Mouse (Mus musculus) lung, postnatal 4 days (tissue): Measurements from ENCODE around the gene Rita1.
A peak's percentile ranks its signal among the peaks of the same experiment; 100 is the strongest.

Source experiments
- DNase-seq, 2 experiments: peaks; one replicate each; pipeline ENCODE4 v3.0.0; 2021

Gene Rita1

DNA sequence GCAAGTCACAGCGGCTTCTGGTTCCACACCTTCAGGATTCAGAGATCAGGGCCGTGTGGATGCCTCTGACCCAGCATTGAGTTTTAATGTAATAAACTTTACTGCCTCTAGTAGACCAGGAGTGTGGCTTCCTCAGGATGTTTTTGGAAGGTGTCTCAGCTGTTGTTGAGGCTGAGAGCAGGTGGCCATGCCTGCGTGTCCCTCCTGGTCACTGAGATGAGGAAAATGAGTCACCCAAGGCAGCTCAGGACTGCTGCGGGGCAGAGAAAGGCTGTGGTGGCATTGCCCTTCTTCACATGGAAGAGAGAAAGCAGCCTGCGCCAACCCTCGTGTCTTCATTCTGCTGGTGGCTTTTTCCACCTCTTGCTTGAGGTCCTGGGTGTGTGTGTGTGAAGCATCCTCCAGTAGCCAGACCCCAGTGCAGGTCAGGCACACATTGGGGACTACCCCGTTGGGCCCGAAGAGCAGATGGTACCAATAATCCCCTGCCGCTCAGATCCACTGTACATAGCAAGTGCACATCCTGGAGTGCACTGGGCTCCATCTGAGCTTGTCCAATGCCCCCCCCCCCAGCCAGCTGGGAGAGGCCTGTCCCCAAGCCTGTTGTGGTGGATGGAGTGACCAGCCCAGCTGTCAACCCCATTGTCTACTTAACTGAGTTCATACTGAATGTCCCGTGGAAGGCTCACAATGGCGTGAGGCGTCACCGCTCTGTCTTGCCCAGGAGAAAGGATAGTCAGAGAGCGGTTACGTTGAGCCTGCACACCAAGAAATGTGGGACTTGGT is 15.3 kb upstream of the Rita1 start:
- DNase-seq: no peak

DNA sequence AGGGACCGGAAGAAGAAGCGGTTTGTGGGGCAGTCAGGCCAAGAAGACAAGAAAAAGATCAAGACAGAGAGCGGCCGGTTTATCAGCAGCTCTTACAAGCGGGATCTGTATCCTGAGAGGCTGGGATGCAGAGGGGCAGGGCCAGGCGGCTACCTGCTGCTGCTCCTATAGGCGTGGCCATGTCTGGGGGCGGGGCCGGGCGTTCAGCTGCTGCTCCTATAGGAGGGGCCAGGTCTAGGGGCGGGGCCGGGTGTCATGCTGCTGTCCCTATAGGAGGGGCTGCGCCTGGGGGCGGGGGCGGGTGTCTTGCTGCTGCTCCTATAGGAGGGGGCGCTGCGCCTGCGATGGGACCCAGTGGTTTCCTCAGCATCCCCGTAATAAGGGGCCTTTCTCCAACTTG is 14.0 kb upstream of the Rita1 start:
- peak; percentile 48 to 54 for DNase-seq

DNA sequence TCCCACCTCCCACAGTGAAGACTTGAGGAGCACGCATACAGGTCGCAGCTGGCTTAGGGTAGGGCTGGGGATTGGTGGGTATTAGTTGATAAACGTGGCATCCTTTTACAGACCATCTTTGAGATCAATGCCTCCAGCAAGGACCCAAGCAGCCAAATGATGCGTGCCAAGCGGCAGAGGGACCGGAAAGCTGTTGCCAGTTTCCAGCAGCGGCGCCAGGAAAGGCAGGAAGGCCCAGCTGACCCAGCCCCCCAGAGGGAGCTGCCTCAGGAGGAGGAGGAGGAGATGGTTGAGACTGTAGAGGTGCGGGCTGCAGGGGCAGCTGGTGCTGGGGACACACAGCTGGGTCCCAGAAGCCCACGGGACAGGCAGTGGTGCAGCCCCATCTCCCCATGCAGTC is 12.0 kb upstream of the Rita1 start:
- DNase-seq: no peak

GRCm38 (mm10) chr5:120622198-120622851 is 9.9 kb upstream of the Rita1 start:
- no peak for DNase-seq

GRCm38 (mm10) chr5:120621846-120622197 is 9.4 kb upstream of the Rita1 start:
- DNase-seq: no peak

DNA sequence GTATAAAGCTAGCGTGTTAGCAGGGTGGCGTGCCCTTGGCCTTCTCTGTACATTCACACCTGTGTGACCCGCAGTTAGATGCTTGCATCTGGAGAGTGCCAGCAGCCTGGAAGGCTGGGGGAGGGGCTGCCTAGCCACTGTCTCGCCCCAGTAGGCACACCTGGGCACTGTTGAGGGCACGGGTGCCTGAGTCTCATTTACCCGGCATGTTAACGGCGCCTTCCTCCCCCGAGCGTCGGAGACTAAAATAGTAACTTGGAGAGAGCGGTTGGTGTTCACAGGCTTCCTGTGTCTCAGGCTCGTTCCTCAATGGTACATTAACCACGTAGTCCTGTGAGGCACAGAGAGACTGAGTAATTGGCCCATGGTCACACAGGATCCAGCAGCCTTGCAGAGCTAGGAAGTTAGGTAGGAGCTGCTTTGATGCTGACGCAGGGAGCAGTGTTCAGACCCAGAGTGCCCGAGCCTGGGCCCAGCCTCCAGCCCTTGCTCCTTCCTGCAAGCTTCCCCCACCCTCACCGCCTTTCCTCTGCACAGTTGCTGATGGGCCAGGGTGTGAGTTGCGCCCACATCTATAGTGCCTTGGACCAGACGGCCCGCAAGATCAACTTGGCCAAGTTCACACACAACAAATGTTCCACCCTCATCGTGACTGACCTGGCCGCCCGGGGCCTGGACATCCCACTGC is 8.8 kb upstream of the Rita1 start:
- DNase-seq: peak in 1 of 2 experiments; percentile 48

DNA sequence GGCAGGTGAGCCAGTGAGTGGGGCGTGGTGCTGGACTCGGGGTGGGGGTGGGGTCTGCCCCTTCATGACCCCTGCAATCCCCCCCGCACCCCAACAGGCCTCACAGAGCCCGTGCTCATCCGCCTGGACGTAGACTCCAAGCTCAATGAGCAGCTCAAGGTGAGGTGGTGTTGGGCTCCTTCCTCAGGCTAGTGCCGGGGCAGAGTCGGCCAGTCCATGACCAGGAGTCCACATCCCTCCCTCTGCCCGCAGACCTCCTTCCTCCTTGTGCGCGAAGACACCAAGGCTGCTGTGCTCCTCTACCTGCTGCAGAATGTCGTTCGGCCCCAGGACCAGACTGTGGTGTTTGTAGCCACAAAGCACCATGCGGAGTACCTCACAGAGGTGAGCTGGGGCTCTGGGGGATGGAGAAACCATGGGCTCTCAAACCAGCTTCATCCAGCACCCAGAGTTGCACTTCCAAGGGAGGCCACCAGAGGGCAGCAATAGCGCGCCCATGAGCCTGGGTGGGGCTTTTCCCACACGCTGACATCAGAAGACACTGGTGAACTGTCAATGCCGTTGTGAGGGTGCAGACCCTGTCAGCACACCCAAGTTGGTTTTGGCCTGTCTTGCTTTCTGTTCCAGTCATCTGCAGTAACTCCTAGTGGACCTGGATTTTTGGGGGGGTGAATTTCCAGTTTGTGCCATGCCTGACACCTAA is 8.1 kb upstream of the Rita1 start:
- DNase-seq: peak; percentile 73 to 85

GRCm38 (mm10) chr5:120619201-120619600 is 6.8 kb upstream of the Rita1 start:
- peak; percentile 31 to 67 for DNase-seq

DNA sequence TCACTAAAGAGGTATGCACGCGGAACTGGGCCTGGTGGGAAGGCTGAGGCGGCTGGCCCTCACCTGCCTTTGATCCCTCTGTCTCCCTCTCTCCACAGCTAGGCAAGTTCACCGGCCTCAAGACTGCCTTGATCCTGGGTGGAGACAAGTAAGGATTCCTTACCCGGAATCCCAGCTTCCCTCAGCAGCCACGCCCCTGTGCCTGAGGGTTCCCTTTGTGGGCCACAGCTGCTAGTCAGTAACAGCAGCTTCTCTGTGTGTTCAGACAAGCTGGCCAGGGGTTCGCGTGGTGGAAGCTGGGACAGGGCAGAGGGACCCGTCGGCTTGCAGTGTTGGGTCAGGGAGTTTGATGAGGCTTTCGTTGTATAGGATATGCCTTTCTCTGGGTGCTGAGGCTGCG is 6.4 kb upstream of the Rita1 start:
- DNase-seq: no peak

- DNase-seq: no peak
Observed at GRCm38 (mm10) chr5:120615903-120616302, 3.5 kb upstream of the Rita1 start.

DNA sequence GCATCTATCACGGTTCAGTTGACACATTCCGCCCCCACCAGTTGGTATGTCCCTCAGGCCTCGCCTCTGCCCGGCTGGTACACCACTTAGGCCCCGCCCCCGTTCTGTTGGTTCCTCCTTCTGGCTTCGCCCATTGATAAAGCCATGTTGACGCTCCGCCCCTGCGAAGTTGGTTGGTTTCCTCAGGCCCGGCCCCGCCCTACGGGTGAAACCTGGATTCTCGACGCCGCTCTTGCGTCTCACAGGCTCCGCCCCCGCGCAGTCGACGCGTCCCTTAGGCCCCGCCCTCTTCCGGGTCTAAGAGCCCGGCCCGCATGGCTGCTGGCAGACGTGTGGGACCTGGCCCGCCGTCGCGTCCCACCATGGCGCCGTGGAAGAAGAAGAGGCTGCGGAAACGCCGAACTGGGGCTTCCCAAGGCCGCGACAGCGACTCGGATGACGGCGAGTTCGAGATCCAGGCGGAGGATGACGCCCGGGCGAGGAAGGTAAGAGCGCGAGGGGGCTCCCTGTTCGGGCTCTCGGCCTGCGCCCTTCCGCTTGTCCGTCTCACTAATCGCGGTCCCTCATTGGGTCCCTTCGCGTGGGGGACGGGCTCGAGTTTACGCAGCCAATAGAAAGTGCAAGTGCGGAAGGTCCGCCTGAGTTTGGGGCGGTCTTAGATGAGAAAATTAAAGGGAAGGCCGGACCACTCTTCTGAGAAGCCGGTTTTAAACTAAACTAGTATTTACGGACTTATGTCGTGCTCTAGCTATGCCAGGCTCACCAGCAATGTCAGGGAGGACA is 624 bp upstream of the Rita1 start:
- peak; percentile 100 for DNase-seq

GRCm38 (mm10) chr5:120611416-120611815 is 973 bp downstream of the Rita1 start:
- no peak for DNase-seq

- DNase-seq: no peak
Observed at GRCm38 (mm10) chr5:120610906-120611305, 1.5 kb downstream of the Rita1 start.

- DNase-seq: no peak
Observed at GRCm38 (mm10) chr5:120609246-120609775, 3.1 kb downstream of the Rita1 start.

- no peak for DNase-seq
Observed at GRCm38 (mm10) chr5:120607335-120607734, 5.1 kb downstream of the Rita1 start.

DNA sequence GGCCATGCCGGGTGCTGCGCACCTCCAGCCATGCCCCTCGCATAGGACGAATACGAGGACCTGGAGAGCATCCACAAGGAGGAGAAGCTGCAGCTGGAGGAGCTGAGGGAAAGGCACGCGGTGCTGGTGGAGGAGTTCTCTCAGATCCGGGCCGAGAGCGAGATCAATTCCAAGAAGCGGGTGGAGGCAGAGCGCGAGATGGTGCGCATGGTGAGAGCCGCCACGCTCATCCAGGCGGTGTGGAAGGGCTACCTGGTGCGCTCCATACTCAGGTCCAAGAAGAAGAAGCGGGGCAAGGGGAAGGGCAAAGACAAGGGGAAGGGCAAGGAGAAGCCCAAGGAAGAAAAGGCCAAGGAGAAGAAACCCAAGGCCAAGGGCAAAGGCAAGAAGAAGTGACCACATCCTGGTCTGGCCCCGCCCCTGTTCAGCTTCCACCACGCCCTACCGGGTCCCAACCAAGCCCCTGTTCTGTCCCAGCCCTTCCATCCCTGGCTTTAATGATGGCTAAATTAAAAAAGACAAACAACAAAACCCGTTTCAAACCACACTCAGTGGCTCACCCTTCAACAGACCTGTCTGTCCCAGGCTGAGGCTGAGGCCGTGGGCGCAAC is 5.7 kb downstream of the Rita1 start:
- DNase-seq: peak in 1 of 2 experiments; percentile 22

GRCm38 (mm10) chr5:120605688-120606087 is 6.7 kb downstream of the Rita1 start:
- DNase-seq: peak; percentile 79 to 90

GRCm38 (mm10) chr5:120605241-120605661 is 7.1 kb downstream of the Rita1 start:
- no peak for DNase-seq

GRCm38 (mm10) chr5:120604839-120605238 is 7.5 kb downstream of the Rita1 start:
- peak; percentile 74 to 86 for DNase-seq

GRCm38 (mm10) chr5:120603515-120603914 is 8.9 kb downstream of the Rita1 start:
- no peak for DNase-seq

DNA sequence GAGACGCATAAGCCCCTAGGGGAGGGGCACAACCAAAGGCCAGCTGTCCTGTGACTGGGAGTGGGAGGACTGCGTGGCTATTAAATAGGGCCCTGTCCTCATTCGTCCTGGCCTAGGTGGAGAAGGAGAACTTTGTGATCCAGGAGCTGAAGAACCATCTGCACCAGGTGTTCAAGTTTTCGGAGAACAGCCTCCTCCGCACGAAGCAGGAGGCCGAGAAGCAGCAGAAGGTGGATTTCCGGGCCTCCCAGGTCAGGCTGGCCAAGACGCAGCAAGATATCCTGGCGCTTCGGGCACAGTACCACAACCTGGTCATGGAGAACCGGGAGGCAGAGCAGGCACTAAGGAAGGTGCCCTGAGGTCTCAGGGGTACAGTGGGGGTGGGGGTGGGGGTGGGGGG is 10.2 kb downstream of the Rita1 start:
- DNase-seq: no peak
